Mouse (Mus musculus): ENCODE results near the gene Lclat1. TPM values are rescaled to one million over a fixed set of nuclear protein-coding genes. Genes with fewer than 3 reads are reported as not detected.

Gene Lclat1
- polyA plus RNA-seq, 1 experiment from 2014 or later, result 3.4 TPM

DNA sequence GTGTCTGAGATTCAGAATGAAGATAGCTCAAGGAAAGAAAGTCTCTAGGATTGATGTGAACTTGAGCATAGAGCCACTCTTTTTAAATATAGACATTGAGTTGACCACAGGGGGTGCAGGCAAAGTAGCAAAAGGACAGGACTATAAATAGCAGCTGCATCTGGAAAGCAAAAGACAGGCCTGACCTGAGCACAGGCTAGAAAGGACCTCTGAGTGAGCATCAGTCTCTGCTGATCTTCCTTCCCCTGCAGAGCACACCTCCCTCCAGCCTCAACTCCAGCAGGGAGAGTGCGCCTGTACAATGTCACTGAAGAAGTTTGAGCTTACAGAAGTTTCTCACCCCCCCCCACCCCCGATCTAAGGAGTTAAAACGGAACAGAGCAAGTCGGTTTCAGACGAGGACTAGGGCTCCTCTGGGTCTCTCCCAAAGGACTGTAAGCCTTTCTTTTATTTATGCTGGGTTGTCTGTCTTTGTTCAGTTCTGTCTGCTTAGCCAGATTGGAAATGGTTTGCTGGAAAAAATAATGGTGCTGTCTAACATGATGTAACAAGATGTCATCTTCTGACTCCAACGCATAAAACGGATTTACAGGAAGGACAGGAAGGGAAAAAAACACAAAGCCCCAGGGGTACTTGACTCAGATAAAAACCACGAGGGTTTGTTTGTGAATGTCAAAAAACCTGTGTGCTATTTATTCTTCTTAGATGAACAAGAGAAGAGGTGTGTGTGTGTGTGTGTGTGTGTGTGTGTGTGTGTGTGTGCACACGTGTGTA lies 26.2 kb upstream of the Lclat1 start:
- H3K9me3 ChIP-seq (replicated peaks; ENCODE audit: control insufficient read depth, low read length), result no peaks in the 10 kb centered on the region
- no peaks in the 10 kb centered on the region for H3K27me3 ChIP-seq (ENCODE audit: control insufficient read depth, insufficient read depth, low read depth, low read length)
- 35% methylated on average over 9 of the region's 9 CpGs for WGBS (ENCODE audit: insufficient replicate concordance)
- ATAC-seq (ENCODE audit: low read depth), result no peak
- H3K4me2 ChIP-seq (ENCODE audit: low read depth, low read length), result no peak overlapping the region
- no peak overlapping the region for H3K9ac ChIP-seq (ENCODE audit: low read depth, low read length)
- H3K27ac ChIP-seq (ENCODE audit: low read length), result no peak overlapping the region
- H3K4me1 ChIP-seq (ENCODE audit: control insufficient read depth, low read depth, low read length), result no peaks in the 10 kb centered on the region
- H3K4me3 ChIP-seq (ENCODE audit: low read depth, low read length), result no peak overlapping the region
- H3K36me3 ChIP-seq (ENCODE audit: control insufficient read depth, insufficient read depth), result no peaks in the 10 kb centered on the region

DNA sequence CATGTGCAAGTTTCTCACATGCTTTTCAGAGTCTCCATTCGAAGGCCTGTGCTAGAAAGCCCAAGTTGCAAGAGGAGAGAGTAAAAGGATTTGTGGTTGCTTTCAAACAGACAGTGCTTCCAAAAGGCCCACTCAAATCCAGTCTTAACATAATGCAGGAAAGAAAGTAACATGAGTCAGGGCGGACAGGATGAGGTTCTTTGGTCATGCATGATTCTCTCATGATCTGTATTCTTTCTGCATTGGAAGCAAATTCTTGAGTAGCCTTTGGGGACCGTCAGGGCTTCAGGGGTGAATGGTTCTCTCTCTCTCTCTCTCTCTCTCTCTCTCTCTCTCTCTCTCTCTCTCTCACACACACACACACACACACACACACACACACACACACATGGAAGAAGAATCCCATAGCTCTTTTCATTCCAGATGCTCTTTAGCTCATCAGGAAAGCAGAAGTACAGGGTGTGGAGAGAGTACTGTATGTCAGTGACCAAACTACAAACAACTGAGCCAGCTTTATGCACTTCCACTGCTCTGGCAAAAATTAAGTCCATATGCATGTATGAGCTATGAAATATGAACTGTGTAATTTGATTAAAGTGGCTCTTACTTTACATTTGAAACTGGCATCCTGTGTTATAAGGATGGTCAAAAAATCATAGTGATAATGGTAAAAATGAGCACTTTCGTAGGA lies 25.1 kb upstream of the Lclat1 start:
- WGBS (ENCODE audit: insufficient replicate concordance), result 56% methylated on average over 4 of the region's 4 CpGs
- ATAC-seq (ENCODE audit: low read depth), result no peak
- H3K27ac ChIP-seq (ENCODE audit: low read length), result no peak overlapping the region

DNA sequence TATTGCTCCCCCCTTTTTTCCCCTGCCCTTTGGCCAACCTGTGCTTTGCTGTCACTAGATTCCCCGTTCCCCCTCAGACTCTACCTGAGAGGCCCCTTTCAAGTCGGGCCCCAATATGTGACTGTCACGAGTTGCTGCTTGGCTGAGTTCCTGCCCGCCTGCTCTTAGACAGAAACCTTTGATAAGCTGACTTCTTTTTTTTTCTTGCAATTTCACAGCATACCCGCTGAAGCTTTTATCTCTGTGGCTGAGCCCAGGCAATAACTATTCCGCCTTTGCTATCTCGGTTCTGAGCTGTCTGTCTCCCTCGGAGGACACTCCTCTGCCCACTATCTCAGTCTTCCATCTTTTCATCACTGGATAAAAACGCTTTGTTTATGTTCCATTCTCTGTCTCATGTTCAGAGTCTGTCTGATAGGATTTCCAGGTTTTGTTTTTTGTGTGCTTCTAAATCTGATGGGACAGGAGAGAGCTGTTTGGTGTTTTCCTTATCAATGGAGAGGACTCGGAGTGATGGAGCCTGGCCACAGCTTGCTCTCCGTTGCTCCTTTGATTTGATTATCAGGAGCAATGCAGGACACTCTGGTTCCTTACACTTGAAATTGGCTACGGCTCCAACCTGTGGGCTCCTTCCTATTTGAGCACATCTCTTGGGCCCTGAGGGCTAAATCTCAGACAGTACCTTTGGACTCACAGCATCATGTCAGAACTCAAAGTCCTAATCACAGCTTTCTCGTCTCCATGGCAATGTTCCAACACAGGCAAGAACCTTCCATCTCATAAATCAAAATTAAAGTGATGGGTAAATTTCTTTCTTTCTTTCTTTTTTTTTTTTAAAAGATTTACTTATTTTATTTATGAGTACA lies 20.5 kb upstream of the Lclat1 start:
- Histone ChIP-seq H3K9me3 (replicated peaks; ENCODE audit: control insufficient read depth, low read length) (no peaks in the 10 kb centered on the region), H3K9ac (ENCODE audit: low read depth, low read length) (no peak overlapping the region), H3K4me1 (ENCODE audit: control insufficient read depth, low read depth, low read length) (no peaks in the 10 kb centered on the region), H3K36me3 (ENCODE audit: control insufficient read depth, insufficient read depth) (no peaks in the 10 kb centered on the region), H3K4me3 (ENCODE audit: low read depth, low read length) (no peak overlapping the region), H3K27ac (ENCODE audit: low read length) (no peak overlapping the region), H3K4me2 (ENCODE audit: low read depth, low read length) (no peak overlapping the region), H3K27me3 (ENCODE audit: control insufficient read depth, insufficient read depth, low read depth, low read length) (no peaks in the 10 kb centered on the region)
- ATAC-seq (ENCODE audit: low read depth), result peak; percentile 16; the same call in 1 of the 2 replicates
- 12% methylated on average over 13 of the region's 13 CpGs for WGBS (ENCODE audit: insufficient replicate concordance)

More for the DNA sequence above, 25.1 kb upstream of the Lclat1 start:
- H3K9me3 ChIP-seq (replicated peaks; ENCODE audit: control insufficient read depth, low read length), result no peaks in the 10 kb centered on the region
- no peak overlapping the region for H3K4me2 ChIP-seq (ENCODE audit: low read depth, low read length)
- H3K4me3 ChIP-seq (ENCODE audit: low read depth, low read length), result no peak overlapping the region
- no peak overlapping the region for H3K9ac ChIP-seq (ENCODE audit: low read depth, low read length)
- H3K36me3 ChIP-seq (ENCODE audit: control insufficient read depth, insufficient read depth), result no peaks in the 10 kb centered on the region
- H3K4me1 ChIP-seq (ENCODE audit: control insufficient read depth, low read depth, low read length), result no peaks in the 10 kb centered on the region
- no peaks in the 10 kb centered on the region for H3K27me3 ChIP-seq (ENCODE audit: control insufficient read depth, insufficient read depth, low read depth, low read length)

DNA sequence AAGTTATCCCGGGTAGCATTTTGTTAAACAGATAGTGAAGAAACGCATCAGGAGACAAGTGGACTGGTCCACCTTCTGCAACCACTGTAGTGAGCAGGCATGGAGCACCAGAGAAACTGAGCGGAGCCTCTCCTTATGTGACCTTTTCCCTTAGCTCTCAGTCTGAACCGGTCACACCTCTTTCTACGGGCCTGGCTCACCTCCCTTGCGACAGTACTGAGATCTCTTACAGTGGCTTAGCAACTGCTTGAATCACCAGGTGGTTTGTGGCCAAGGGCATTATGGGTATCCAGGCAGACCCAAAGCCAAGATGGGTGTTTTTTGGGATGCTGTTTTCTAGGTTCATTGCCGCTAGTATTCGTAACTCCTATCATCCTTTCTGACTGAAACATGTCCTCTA lies 16.4 kb upstream of the Lclat1 start:
- no peak for ATAC-seq (ENCODE audit: low read depth)
- Histone ChIP-seq H3K36me3 (ENCODE audit: control insufficient read depth, insufficient read depth) (no peaks in the 10 kb centered on the region), H3K9ac (ENCODE audit: low read depth, low read length) (no peak overlapping the region), H3K4me1 (ENCODE audit: control insufficient read depth, low read depth, low read length) (no peaks in the 10 kb centered on the region), H3K27me3 (ENCODE audit: control insufficient read depth, insufficient read depth, low read depth, low read length) (no peaks in the 10 kb centered on the region), H3K9me3 (replicated peaks; ENCODE audit: control insufficient read depth, low read length) (no peaks in the 10 kb centered on the region), H3K4me3 (ENCODE audit: low read depth, low read length) (no peak overlapping the region), H3K27ac (ENCODE audit: low read length) (no peak overlapping the region), H3K4me2 (ENCODE audit: low read depth, low read length) (no peak overlapping the region)
- WGBS (ENCODE audit: insufficient replicate concordance), result 78% methylated on average over 8 of the region's 8 CpGs

DNA sequence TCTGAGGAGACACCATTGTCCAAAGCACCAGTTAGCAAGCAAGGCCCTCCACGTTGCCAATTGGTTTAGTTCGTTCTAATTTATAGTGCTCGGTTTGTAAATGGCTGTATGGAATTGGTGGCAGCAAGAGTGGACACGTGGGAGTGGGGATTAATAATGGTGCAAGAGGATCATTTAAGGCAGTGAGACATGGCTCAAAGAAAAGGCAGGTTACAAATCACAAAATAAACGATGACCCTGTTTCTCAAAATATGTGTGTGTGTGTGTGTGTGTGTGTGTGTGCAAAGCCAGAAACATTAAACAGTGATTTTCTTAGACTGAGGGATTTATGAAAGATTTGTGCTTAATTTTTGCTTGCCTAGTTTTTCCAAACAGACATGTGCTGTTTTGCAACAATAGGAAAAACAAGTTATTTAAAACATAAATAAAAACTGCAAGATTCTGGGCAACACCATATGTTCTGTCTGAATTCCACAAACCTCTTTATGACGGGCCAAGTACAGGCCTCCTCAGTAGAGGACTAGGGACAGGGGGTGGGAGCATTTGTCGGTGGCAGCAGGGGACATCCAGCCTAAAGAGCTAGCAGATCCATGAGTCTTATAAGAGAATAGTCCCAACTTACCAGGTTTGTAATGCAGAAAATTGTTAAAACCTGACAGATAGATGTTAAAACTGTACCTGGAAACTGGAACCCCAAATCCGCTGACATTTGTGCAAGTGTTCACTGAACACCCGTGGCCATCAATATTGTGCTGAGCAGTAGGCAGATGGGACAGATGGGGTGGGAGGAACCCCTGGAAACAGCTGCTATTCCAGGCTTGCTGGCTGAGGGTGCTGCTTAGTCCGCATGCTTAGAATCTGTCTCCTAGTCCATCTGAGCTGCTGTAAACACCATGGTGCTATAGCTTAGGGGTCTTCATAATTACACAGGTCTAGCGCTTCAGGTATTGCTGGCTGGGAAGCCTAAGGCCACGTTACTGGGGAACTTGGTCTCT lies 15.4 kb upstream of the Lclat1 start:
- no peak for ATAC-seq (ENCODE audit: low read depth)
- no peaks in the 10 kb centered on the region for H3K9me3 ChIP-seq (replicated peaks; ENCODE audit: control insufficient read depth, low read length)
- H3K4me2 ChIP-seq (ENCODE audit: low read depth, low read length), result no peak overlapping the region
- H3K27me3 ChIP-seq (ENCODE audit: control insufficient read depth, insufficient read depth, low read depth, low read length), result no peaks in the 10 kb centered on the region
- WGBS (ENCODE audit: insufficient replicate concordance), result 69% methylated on average over 12 of the region's 12 CpGs
- no peak overlapping the region for H3K27ac ChIP-seq (ENCODE audit: low read length)
- no peak overlapping the region for H3K4me3 ChIP-seq (ENCODE audit: low read depth, low read length)
- no peaks in the 10 kb centered on the region for H3K36me3 ChIP-seq (ENCODE audit: control insufficient read depth, insufficient read depth)
- H3K4me1 ChIP-seq (ENCODE audit: control insufficient read depth, low read depth, low read length), result no peaks in the 10 kb centered on the region
- no peak overlapping the region for H3K9ac ChIP-seq (ENCODE audit: low read depth, low read length)

DNA sequence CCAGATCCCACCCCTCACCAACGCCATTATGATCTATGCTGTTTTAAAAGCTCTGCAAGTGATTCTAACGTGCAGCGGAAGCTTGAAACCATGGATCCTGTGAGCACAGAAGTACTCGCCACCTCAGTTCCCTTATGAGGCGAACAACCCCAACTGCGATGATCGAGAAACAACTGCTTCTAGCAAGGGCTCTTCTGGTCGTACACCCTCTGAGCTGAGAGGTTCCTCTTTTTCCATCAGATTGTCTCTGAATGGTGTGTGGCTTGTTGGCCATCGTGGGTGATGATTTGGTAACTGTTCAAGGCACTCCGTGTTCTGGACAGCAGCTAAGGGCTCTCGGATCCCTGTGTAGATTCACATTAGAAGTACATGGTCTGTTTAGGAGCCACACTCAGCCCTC lies 12.7 kb upstream of the Lclat1 start:
- no peaks in the 10 kb centered on the region for H3K4me1 ChIP-seq (ENCODE audit: control insufficient read depth, low read depth, low read length)
- ATAC-seq (ENCODE audit: low read depth), result no peak
- H3K36me3 ChIP-seq (ENCODE audit: control insufficient read depth, insufficient read depth), result no peaks in the 10 kb centered on the region
- whole genome bisulfite sequencing (ENCODE audit: insufficient replicate concordance), result 26% methylated on average over 11 of the region's 11 CpGs
- H3K27ac ChIP-seq (ENCODE audit: low read length), result no peak overlapping the region
- H3K4me3 ChIP-seq (ENCODE audit: low read depth, low read length), result no peak overlapping the region
- no peaks in the 10 kb centered on the region for H3K27me3 ChIP-seq (ENCODE audit: control insufficient read depth, insufficient read depth, low read depth, low read length)
- H3K4me2 ChIP-seq (ENCODE audit: low read depth, low read length), result no peak overlapping the region
- no peaks in the 10 kb centered on the region for H3K9me3 ChIP-seq (replicated peaks; ENCODE audit: control insufficient read depth, low read length)
- H3K9ac ChIP-seq (ENCODE audit: low read depth, low read length), result no peak overlapping the region

DNA sequence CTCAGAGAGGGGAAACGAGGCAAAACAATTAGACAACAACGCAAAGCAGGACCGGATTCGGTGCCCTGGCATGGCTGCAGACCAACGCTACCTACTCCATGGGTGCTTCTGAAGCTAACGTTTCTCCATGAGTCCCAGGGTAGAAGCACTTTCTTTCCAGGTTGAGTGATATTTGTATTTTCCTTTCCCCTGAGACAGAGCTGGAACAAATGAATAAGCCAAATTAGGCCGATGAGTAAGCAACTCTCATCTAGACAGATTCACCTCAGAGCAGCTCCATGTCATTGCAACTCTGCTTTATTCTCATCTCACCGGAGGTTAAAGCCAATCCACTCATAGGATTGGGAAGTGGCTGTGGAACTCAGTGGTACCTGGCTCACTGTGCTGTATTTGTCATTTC lies 12.2 kb upstream of the Lclat1 start:
- Histone ChIP-seq H3K27me3 (ENCODE audit: control insufficient read depth, insufficient read depth, low read depth, low read length) (no peaks in the 10 kb centered on the region), H3K4me1 (ENCODE audit: control insufficient read depth, low read depth, low read length) (no peaks in the 10 kb centered on the region), H3K9me3 (replicated peaks; ENCODE audit: control insufficient read depth, low read length) (no peaks in the 10 kb centered on the region), H3K4me2 (ENCODE audit: low read depth, low read length) (no peak overlapping the region), H3K4me3 (ENCODE audit: low read depth, low read length) (no peak overlapping the region), H3K36me3 (ENCODE audit: control insufficient read depth, insufficient read depth) (no peaks in the 10 kb centered on the region), H3K27ac (ENCODE audit: low read length) (no peak overlapping the region), H3K9ac (ENCODE audit: low read depth, low read length) (no peak overlapping the region)
- no peak for ATAC-seq (ENCODE audit: low read depth)
- WGBS (ENCODE audit: insufficient replicate concordance), result 73% methylated on average over 8 of the region's 8 CpGs

DNA sequence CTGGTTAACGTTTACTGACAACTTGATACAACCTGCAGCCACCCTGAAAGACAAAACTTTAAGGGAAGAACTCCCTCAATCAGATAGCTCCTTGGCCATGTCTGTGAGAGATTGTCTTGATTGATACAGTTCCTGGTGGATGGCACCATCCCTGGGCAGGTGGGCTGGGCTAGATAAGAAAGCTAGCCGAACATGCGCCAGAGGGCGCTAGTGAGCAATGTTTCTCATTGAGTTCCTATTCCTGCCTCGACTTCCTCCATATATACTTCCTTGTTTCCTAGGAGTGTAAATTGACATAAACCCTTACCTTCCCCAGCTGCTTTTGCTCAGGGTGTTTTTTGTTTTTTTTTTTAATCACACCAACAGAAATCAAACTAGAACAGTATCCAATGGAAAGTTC lies 11.3 kb upstream of the Lclat1 start:
- H3K4me1 ChIP-seq (ENCODE audit: control insufficient read depth, low read depth, low read length), result no peaks in the 10 kb centered on the region
- no peaks in the 10 kb centered on the region for H3K27me3 ChIP-seq (ENCODE audit: control insufficient read depth, insufficient read depth, low read depth, low read length)
- no peak overlapping the region for H3K27ac ChIP-seq (ENCODE audit: low read length)
- H3K36me3 ChIP-seq (ENCODE audit: control insufficient read depth, insufficient read depth), result no peaks in the 10 kb centered on the region
- no peaks in the 10 kb centered on the region for H3K9me3 ChIP-seq (replicated peaks; ENCODE audit: control insufficient read depth, low read length)
- H3K4me2 ChIP-seq (ENCODE audit: low read depth, low read length), result no peak overlapping the region
- WGBS (ENCODE audit: insufficient replicate concordance), result 26% methylated on average over 5 of the region's 5 CpGs
- no peak overlapping the region for H3K9ac ChIP-seq (ENCODE audit: low read depth, low read length)
- no peak for ATAC-seq (ENCODE audit: low read depth)
- H3K4me3 ChIP-seq (ENCODE audit: low read depth, low read length), result no peak overlapping the region

Data from liver, embryonic 16.5 days (tissue).